Mouse (Mus musculus): ENCODE data around the gene Mpg. TPM values are rescaled to one million over a fixed set of nuclear protein-coding genes. Genes with fewer than 3 reads are reported as not detected.

The Mpg gene
- polyA plus RNA-seq, 1 experiment from 2014 or later, result 44.1 TPM

DNA sequence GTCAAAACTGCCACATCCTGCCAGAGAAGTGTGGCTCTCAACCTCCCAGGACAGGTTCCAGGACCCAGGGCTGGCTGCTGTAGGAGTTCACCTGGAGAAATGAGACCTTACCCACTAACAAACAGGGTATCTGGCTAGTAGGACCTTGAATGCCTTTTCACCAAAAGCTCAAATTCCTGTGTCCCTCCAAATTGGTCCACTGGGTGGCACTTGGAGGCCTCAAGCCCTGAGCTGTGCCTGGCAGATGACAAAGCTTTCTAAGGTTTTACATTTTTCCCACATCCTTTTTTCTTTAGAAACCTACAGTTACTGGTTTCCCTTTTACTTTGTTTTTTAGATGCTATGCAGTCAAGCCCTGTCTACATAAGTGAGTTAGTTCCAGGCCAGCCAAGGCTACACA lies 20.8 kb downstream of the Mpg start:
- no peak overlapping the region for H3K4me2 ChIP-seq
- no peak overlapping the region for H3K4me3 ChIP-seq
- H3K27ac ChIP-seq, result no peak overlapping the region
- peaks cover 12% of the 10 kb centered on the region for H3K4me1 ChIP-seq
- ATAC-seq (ENCODE audit: insufficient number of reproducible peaks, insufficient read depth, low FRiP score, low TSS enrichment, low read depth), result no peak
- no peaks in the 10 kb centered on the region for H3K9me3 ChIP-seq
- no peak overlapping the region for H3K9ac ChIP-seq
- no peaks in the 10 kb centered on the region for H3K27me3 ChIP-seq
- peaks cover 65% of the 10 kb centered on the region for H3K36me3 ChIP-seq

DNA sequence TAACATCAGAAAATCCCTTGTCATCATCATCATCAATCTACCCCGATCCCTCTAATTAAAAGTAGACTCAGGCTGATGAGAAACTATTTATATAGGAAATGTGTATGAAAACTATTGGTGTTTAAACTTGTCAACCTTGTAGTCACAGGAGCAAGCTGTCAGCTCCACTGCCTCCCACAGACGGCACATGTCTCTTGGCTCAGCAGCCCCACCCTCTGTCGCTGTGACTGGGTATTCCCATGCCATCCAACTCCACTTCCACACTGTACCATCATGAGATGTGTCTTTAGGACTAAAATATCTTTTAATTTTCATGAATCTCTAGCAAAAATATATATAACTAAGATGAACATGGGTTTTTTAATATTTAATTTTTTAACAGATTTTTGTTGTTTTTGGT lies 22.0 kb downstream of the Mpg start:
- 79% methylated on average over 3 of the region's 3 CpGs for WGBS
- Histone ChIP-seq H3K4me3 (no peak overlapping the region), H3K9me3 (no peaks in the 10 kb centered on the region), H3K4me2 (no peak overlapping the region), H3K36me3 (peaks cover 74% of the 10 kb centered on the region), H3K4me1 (peaks cover 12% of the 10 kb centered on the region), H3K27ac (no peak overlapping the region), H3K9ac (no peak overlapping the region), H3K27me3 (no peaks in the 10 kb centered on the region)
- ATAC-seq (ENCODE audit: insufficient number of reproducible peaks, insufficient read depth, low FRiP score, low TSS enrichment, low read depth), result no peak

DNA sequence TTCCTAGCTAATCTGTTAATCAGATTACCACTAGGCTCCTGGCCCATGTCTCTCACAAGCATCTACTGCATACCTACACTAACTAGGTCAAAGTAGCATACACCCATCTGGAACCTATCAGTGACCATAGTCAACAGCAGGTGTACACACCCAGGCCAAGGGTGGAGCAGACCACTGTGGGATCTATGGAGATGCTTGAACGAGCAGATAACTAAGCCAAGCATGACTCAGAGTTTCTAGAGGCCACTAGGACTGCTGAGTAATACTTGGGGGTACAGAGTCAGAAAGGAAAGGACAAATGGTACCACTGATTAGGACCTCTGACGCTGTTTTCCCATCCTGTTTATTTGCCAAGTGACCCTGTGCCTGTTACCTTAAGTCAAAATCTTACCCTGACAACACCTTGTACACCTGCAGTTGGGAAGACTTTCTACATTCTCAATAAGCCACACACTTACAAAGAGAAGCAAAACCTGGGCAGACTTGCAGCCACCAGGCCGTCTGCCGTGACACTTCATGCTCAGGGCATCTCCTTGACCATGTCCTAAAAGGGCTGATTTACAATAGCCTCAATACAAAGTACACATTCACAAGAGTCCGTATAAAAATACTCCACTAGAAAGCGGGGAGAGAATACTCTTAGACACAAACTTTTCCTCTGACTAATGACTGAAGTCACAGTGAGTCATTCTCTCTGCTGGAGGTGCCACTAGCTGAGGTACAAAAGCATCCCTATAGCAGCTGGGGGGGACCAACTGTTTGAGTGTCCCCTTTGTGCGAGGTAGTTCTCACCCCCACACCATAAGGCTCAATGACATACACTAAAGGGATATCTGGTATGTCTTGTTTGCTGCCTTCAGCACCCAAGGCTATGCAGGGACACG lies 24.8 kb downstream of the Mpg start:
- peaks cover 71% of the 10 kb centered on the region for H3K36me3 ChIP-seq

DNA sequence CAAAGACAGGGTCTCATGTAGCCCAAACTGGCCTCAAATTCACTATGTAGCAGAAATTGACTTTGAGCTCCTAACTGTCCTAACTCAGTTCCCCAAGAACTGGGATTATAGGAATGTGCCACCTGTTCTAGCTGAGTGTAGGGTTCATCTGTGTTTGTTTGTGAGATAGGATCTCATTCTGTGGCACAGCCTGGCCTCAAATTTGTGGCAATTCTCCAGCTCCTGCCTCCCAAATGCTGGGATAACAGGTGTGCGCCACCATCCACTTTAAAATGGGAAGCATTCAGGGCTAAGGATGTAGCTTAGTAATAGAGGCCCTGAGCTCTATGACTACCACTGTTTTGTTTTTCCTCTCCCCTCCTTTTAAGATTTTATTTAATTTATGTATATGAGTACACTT lies 26.8 kb downstream of the Mpg start:
- Histone ChIP-seq H3K9ac (no peak overlapping the region), H3K27ac (no peak overlapping the region), H3K9me3 (no peaks in the 10 kb centered on the region), H3K36me3 (peaks cover 51% of the 10 kb centered on the region), H3K27me3 (no peaks in the 10 kb centered on the region), H3K4me2 (no peak overlapping the region), H3K4me1 (no peaks in the 10 kb centered on the region), H3K4me3 (no peak overlapping the region)
- 89% methylated on average over 1 of the region's 1 CpGs for WGBS
- ATAC-seq (ENCODE audit: insufficient number of reproducible peaks, insufficient read depth, low FRiP score, low TSS enrichment, low read depth), result no peak

More for the DNA sequence above, 24.8 kb downstream of the Mpg start:
- H3K4me2 ChIP-seq, result no peak overlapping the region
- H3K4me3 ChIP-seq, result no peak overlapping the region
- no peak for ATAC-seq (ENCODE audit: insufficient number of reproducible peaks, insufficient read depth, low FRiP score, low TSS enrichment, low read depth)
- H3K9me3 ChIP-seq, result no peaks in the 10 kb centered on the region
- H3K27me3 ChIP-seq, result no peaks in the 10 kb centered on the region
- 87% methylated on average over 8 of the region's 8 CpGs for WGBS
- H3K27ac ChIP-seq, result no peak overlapping the region
- H3K4me1 ChIP-seq, result no peaks in the 10 kb centered on the region
- H3K9ac ChIP-seq, result no peak overlapping the region

DNA sequence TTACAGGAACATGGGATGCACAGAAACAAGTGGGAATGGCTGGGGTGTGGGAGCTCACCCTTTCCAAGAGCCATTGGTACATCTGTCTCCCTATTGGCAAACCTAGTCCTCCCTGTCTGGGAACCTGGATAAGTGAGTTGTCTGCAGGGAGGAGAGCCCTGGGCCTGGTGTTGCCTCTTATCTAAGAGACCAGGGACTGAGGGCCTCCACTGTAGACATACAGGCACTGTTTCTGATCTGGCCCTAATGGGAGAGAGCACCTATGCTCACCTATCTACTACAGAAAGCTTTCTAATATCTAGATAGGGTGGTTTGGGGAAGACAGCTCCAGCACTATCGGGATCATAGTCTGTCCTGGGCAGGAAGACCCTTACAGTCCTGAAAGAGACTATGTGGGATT lies 29.8 kb downstream of the Mpg start:
- Histone ChIP-seq H3K9ac (no peak overlapping the region), H3K4me3 (no peak overlapping the region), H3K4me2 (no peak overlapping the region), H3K36me3 (peaks cover 43% of the 10 kb centered on the region), H3K9me3 (no peaks in the 10 kb centered on the region), H3K27me3 (no peaks in the 10 kb centered on the region), H3K27ac (no peak overlapping the region), H3K4me1 (no peaks in the 10 kb centered on the region)
- ATAC-seq (ENCODE audit: insufficient number of reproducible peaks, insufficient read depth, low FRiP score, low TSS enrichment, low read depth), result no peak; the same call in 1 of the 2 replicates
- 97% methylated on average over 1 of the region's 1 CpGs for WGBS

DNA sequence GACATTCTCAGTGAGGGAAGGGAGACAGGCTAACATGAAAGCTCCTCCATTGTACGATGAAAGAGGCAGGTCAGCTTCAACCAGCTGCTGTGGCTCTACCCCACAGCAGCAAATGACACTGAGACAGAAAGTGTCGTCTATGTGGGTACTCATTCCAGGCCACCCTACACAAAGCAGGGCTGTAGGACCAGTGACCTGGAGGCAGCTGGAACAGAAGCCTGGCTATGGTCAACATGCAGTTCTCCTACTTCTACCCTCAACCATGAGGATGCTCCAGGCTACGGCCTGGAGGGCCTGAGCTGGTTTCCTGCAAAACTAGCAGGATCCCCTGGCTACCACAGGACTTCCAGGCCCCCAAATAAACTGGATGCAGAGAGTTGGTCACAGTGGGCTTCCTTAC lies 30.3 kb downstream of the Mpg start:
- no peaks in the 10 kb centered on the region for H3K27me3 ChIP-seq
- peaks cover 40% of the 10 kb centered on the region for H3K36me3 ChIP-seq
- ATAC-seq (ENCODE audit: insufficient number of reproducible peaks, insufficient read depth, low FRiP score, low TSS enrichment, low read depth), result no peak
- no peak overlapping the region for H3K27ac ChIP-seq
- no peaks in the 10 kb centered on the region for H3K4me1 ChIP-seq
- H3K4me2 ChIP-seq, result no peak overlapping the region
- no peak overlapping the region for H3K4me3 ChIP-seq
- no peaks in the 10 kb centered on the region for H3K9me3 ChIP-seq
- WGBS, result 90% methylated on average over 3 of the region's 3 CpGs
- H3K9ac ChIP-seq, result no peak overlapping the region

DNA sequence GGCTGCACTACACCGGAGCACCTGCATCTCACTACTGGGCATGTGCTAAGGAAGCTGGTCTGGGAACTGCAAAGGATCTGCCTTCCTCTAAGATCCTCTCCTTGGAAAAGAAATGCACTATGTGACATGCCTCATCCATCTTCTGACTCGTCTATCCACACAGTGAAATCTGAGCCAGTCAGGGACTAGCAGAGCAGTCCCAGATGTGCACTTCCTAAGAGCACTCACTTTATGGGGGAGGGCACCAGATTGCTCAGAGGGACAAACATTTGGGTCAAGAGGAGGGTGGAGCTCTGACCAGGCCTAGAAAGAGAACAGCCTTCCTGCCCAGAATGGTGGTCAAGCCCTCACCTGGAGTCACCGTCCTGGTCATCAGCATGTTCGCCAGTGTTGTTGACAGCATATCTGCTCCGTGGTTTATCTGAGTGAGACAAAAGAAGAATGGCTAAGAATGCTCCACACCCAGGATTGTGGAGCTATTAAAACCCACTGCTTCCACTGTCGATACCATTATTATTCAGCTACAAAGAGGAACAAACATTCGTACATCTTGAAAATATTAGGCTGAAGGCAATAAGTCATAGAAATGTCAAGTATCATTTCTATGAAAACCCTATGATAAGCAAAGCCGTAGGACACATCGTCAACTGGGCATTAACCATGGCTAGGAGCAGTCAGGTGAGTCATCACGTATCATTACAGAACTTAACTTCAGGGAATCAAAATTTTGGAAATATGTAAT lies 36.5 kb downstream of the Mpg start:
- H3K4me2 ChIP-seq, result no peak overlapping the region
- no peak for ATAC-seq (ENCODE audit: insufficient number of reproducible peaks, insufficient read depth, low FRiP score, low TSS enrichment, low read depth)
- no peaks in the 10 kb centered on the region for H3K9me3 ChIP-seq
- no peak overlapping the region for H3K9ac ChIP-seq
- H3K4me3 ChIP-seq, result no peak overlapping the region
- H3K27ac ChIP-seq, result no peak overlapping the region
- peaks cover 20% of the 10 kb centered on the region for H3K36me3 ChIP-seq
- WGBS, result 71% methylated on average over 10 of the region's 10 CpGs
- H3K27me3 ChIP-seq, result no peaks in the 10 kb centered on the region
- H3K4me1 ChIP-seq, result peaks cover 14% of the 10 kb centered on the region

DNA sequence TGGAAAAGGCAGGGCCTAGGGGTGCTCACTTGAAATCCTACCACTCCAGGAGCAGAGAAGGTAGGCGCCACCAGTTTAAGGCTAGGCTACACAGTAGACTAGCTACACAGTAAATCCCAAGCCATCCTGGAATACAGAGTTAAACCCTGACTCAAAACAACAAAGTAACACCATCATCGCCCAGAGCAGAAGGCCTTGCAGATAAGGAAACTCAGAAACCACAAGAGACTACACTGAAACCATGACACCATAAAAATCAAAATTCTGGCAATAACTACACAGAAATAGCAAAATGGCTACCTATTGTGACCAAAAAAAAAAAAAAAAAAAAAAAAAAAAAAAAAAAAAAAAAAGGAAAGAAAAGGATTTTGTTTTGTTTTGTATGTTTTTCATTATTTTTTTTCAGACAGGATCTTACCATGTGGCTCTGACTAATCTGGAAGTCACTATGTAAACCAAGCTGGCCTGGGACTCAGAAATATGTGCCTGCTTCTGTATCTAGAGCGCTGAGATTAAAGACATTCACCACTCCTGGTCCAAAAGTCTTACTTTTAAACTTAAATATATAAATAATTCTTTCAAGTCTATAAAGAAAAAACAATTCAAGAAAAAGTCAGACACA lies 38.9 kb downstream of the Mpg start:
- WGBS, result 82% methylated on average over 3 of the region's 3 CpGs
- H3K9ac ChIP-seq, result peak overlapping the region; percentile 32; the same call in 1 of the 2 replicates
- ATAC-seq (ENCODE audit: insufficient number of reproducible peaks, insufficient read depth, low FRiP score, low TSS enrichment, low read depth), result no peak

DNA sequence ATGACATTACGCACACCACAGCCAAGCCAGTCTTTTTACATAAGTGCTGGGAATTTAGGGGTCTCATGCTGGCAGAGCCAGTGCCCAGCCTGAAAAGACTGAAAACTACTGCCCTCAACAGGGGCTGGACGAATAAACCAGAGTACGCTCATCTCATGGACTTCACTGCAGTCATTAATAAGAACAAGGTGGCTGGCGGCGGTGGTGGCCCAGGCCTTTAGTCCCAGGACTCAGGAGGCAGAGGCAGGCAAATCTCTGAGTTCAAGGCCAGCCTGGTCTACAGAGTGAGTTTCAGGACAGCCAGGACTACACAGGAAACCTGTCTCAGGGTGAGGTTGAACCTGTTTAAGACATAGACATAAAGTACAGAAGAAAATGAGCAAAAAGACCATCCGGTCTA lies 39.9 kb downstream of the Mpg start:
- no peak for ATAC-seq (ENCODE audit: insufficient number of reproducible peaks, insufficient read depth, low FRiP score, low TSS enrichment, low read depth)
- Histone ChIP-seq H3K9me3 (no peaks in the 10 kb centered on the region), H3K4me2 (no peak overlapping the region), H3K27ac (no peak overlapping the region), H3K4me1 (peaks cover 19% of the 10 kb centered on the region), H3K27me3 (no peaks in the 10 kb centered on the region), H3K9ac (no peak overlapping the region), H3K4me3 (no peak overlapping the region), H3K36me3 (peaks cover 10% of the 10 kb centered on the region)
- WGBS, result 94% methylated on average over 6 of the region's 6 CpGs

More for the DNA sequence above, 38.9 kb downstream of the Mpg start:
- H3K27ac ChIP-seq, result no peak overlapping the region
- no peaks in the 10 kb centered on the region for H3K27me3 ChIP-seq
- peaks cover 19% of the 10 kb centered on the region for H3K4me1 ChIP-seq
- peaks cover 19% of the 10 kb centered on the region for H3K36me3 ChIP-seq
- H3K4me2 ChIP-seq, result no peak overlapping the region
- no peaks in the 10 kb centered on the region for H3K9me3 ChIP-seq
- H3K4me3 ChIP-seq, result no peak overlapping the region

DNA sequence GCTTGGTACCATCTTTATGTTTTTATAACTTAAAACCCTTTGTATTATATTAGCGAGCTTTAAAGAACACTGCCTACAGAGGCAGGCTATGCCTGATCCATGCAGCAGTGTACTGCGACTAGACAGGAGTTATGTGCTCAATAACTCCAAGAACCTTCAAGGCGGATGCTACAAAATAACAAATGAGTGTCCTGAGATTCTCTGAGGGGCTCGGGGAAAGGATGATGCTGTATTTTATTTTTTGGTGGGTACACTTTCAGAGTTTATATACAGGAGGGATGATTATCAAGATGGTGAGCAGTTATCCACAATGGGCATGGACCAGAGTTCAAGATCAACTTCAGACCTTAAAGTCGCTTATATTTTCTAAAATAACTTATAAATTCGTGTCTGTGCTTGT lies 40.5 kb downstream of the Mpg start:
- Histone ChIP-seq H3K4me2 (peak overlapping the region; percentile 59), H3K4me3 (peak overlapping the region; percentile 84), H3K4me1 (peaks cover 19% of the 10 kb centered on the region), H3K27me3 (no peaks in the 10 kb centered on the region), H3K27ac (peak overlapping the region; percentile 96), H3K9me3 (no peaks in the 10 kb centered on the region), H3K36me3 (peaks cover 10% of the 10 kb centered on the region), H3K9ac (peak overlapping the region; percentile 97)
- 26% methylated on average over 6 of the region's 6 CpGs for WGBS
- ATAC-seq (ENCODE audit: insufficient number of reproducible peaks, insufficient read depth, low FRiP score, low TSS enrichment, low read depth), result no peak

DNA sequence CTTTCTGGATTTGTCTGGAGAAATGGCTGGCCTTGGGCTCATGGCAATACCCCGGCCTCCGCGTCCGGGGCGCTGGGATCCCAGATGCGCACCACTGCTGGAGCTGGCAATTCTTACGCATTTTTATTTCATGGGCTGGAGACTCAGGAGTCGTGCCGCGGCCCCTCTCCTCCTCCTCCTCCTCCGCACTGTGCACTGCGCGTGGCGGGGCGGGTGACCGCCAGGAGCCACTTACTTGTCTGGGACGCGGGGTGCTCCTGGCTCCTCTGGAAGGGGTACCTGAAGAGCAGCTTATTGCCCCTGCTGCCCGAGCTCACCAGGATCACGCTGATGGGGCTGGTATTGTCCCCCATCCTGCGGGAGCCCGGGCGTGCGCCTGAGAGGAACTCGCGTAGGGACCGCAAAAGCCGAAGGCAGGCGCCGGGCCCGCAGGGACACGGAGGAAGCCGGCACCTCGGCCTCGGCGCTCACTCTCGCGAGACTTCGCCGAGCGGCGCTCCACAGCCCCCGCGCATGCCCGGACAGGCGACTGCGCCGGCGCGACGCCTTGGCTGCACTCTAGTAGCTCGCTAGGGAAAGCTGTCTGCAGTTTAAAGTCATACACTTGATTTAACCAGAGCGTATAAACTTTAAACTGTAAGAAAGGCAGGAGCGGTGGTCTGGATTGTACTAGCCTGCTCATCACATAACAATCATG lies 41.0 kb downstream of the Mpg start, which contains the start of gene Nprl3:
TSS of gene Nprl3 (minus strand) at position 520 of the 697 bp plus-strand sequence.
- Histone ChIP-seq H3K4me3 (peak within 1 kb of the TSS; percentile 84), H3K4me2 (peak within 1 kb of the TSS; percentile 59), H3K9me3 (no peaks in the 10 kb centered on the region), H3K27me3 (no peaks in the 10 kb centered on the region), H3K36me3 (peaks cover 6% of the 10 kb centered on the region), H3K9ac (peak within 1 kb of the TSS; percentile 97), H3K4me1 (peaks cover 19% of the 10 kb centered on the region), H3K27ac (peak within 1 kb of the TSS; percentile 96)
- peak; percentile 98 for ATAC-seq (ENCODE audit: insufficient number of reproducible peaks, insufficient read depth, low FRiP score, low TSS enrichment, low read depth)
- under 1% methylated on average over 54 of the region's 54 CpGs for WGBS
